Mouse (Mus musculus): Measurements from ENCODE around the gene Fgfbp1. TPM values are rescaled to one million over a fixed set of nuclear protein-coding genes. Genes with fewer than 3 reads are reported as not detected.

Fgfbp1 gene
- total and polyA plus RNA-seq, 3 experiments = not detected

DNA sequence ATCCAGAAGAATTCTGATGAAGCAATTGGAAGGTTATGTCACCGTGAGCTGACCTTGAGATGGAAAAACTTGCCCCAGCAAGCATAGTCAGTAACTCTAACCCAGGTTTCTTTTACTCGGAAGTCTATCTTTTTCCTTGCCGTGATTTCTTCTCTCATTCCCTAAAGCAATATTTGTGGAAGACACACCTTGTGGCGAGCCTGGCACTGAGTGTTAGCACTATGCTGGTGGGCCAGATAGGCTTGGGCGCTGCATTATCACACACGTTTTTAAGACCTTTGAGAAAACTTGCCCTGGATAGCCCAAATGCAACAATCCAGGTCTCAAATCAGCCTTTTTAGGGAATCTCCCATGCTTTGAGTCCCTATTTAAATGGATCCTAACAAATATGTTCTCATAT is 7.4 kb downstream of the Fgfbp1 start:
- no peaks in the 10 kb centered on the region for H3K36me3 ChIP-seq (replicated peaks in 1 of 2; ENCODE audit: control insufficient read depth in 1 of 2, insufficient read depth in 1 of 2, low read length in 1 of 2)
- TF ChIP-seq E2F4 (IDR thresholded peaks at IDR 0.05; ENCODE audit: insufficient replicate concordance, low read depth, low read length) = no peak
- no peak for TF ChIP-seq MAX (IDR thresholded peaks at IDR 0.05; ENCODE audit: low read length)
- no peak for TF ChIP-seq MEF2A (IDR thresholded peaks at IDR 0.05; ENCODE audit: borderline replicate concordance, low read depth, low read length)
- TF ChIP-seq PAX5 (IDR thresholded peaks at IDR 0.05; ENCODE audit: low read length) = no peak
- TF ChIP-seq MXI1 (IDR thresholded peaks at IDR 0.05; ENCODE audit: low read depth, low read length) = no peak
- no peak for TF ChIP-seq NELFE (IDR thresholded peaks at IDR 0.05; ENCODE audit: low read depth, low read length)
- TF ChIP-seq ELF1 (IDR thresholded peaks at IDR 0.05; ENCODE audit: low read depth, low read length) = no peak
- no peak for TF ChIP-seq ZMIZ1 (IDR thresholded peaks at IDR 0.05; ENCODE audit: low read depth, low read length)
- no peak overlapping the region for H3K4me2 ChIP-seq (ENCODE audit: insufficient read depth, low read depth, poor library complexity, severe bottlenecking)
- no peaks in the 10 kb centered on the region for H3K27me3 ChIP-seq (replicated peaks)
- peaks cover 0 to 5% of the 10 kb centered on the region in 2 experiments; a peak in 2 of 4 replicates for H3K4me1 ChIP-seq (ENCODE audit: control insufficient read depth in 1 of 2, insufficient read depth in 2 of 2)
- H3K4me3 ChIP-seq (replicated peaks in 1 of 3; ENCODE audit: low read depth in 2 of 3, low read length in 2 of 3, poor library complexity in 1 of 3) = no peak overlapping the region
- no peak overlapping the region for H3K27ac ChIP-seq (ENCODE audit: insufficient read depth, low read depth)
- no peaks in the 10 kb centered on the region for H3K79me2 ChIP-seq (replicated peaks; ENCODE audit: control insufficient read depth, extremely low read depth, insufficient read depth, poor library complexity, severe bottlenecking)
- in situ Hi-C loops (cut with MboI; ENCODE audit: low pct_ligation_motif_present, low pct_unique_long_range_greater_than_20kb, low sequenced_read_pairs) = no loop called here
- dilution Hi-C loops (cut with MboI; ENCODE audit: extremely low pct_ligation_motif_present, extremely low pct_unique_long_range_greater_than_20kb, low sequenced_read_pairs) = no loop called here
- no peaks in the 10 kb centered on the region for H3K9me3 ChIP-seq (replicated peaks; ENCODE audit: low read length)
- no peak for DNase-seq (ENCODE audit: extremely low read depth)
- H3K9ac ChIP-seq (ENCODE audit: insufficient read depth, low read depth) = no peak overlapping the region

DNA sequence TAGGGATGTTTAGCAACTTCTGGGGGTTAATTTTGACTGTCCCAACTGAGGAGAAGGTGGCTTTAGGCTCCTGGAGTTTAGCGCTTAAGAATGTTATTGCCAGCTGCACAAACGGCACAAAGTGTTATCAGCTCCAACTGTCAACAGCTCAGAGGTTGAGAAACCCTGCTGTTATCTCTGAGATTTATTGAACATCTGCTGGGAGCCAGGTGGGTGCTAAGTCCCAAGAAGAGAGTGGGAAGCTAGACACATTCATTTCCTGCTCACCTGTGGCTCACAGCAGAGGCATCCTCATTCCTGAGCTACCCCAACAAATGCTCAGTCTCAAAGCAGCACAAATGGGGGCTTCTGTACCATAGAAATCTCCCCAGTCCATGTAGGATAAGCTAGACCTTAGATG is 10.4 kb downstream of the Fgfbp1 start:
- dilution Hi-C loops (cut with MboI; ENCODE audit: extremely low pct_ligation_motif_present, extremely low pct_unique_long_range_greater_than_20kb, low sequenced_read_pairs) = no loop called here
- Histone ChIP-seq H3K4me1 (ENCODE audit: control insufficient read depth in 1 of 2, insufficient read depth in 2 of 2) (no peaks in the 10 kb centered on the region), H3K27ac (ENCODE audit: insufficient read depth, low read depth) (no peak overlapping the region), H3K36me3 (replicated peaks in 1 of 2; ENCODE audit: control insufficient read depth in 1 of 2, insufficient read depth in 1 of 2, low read length in 1 of 2) (no peaks in the 10 kb centered on the region), H3K9me3 (replicated peaks; ENCODE audit: low read length) (no peaks in the 10 kb centered on the region), H3K4me2 (ENCODE audit: insufficient read depth, low read depth, poor library complexity, severe bottlenecking) (no peak overlapping the region), H3K4me3 (replicated peaks in 1 of 3; ENCODE audit: low read depth in 2 of 3, low read length in 2 of 3, poor library complexity in 1 of 3) (no peak overlapping the region), H3K9ac (ENCODE audit: insufficient read depth, low read depth) (no peak overlapping the region), H3K27me3 (replicated peaks) (no peaks in the 10 kb centered on the region), H3K79me2 (replicated peaks; ENCODE audit: control insufficient read depth, extremely low read depth, insufficient read depth, poor library complexity, severe bottlenecking) (no peaks in the 10 kb centered on the region)
- TF ChIP-seq E2F4 (IDR thresholded peaks at IDR 0.05; ENCODE audit: insufficient replicate concordance, low read depth, low read length) = no peak
- TF ChIP-seq USF2 (conservative IDR thresholded peaks at IDR 0.05; ENCODE audit: low read depth, low read length) = no peak
- TF ChIP-seq BHLHE40 (IDR thresholded peaks at IDR 0.05; ENCODE audit: low read depth, low read length) = no peak
- no peak for TF ChIP-seq POLR2AphosphoS2 (IDR thresholded peaks at IDR 0.05; ENCODE audit: low read depth, low read length)
- TF ChIP-seq MAFK (IDR thresholded peaks at IDR 0.05; ENCODE audit: insufficient replicate concordance, low read length) = no peak
- no peak for TF ChIP-seq ZNF384 (IDR thresholded peaks at IDR 0.05; ENCODE audit: low read depth, low read length)
- no peak for TF ChIP-seq TCF12 (IDR thresholded peaks at IDR 0.05; ENCODE audit: low read depth, low read length)
- TF ChIP-seq SMC3 (IDR thresholded peaks at IDR 0.05; ENCODE audit: low read depth, low read length) = no peak
- no peak for TF ChIP-seq MAZ (IDR thresholded peaks at IDR 0.05; ENCODE audit: low read depth, low read length)
- no peak for TF ChIP-seq MYC (IDR thresholded peaks at IDR 0.05; ENCODE audit: low read depth, low read length)
- no peak for TF ChIP-seq GABPA (IDR thresholded peaks at IDR 0.05; ENCODE audit: insufficient replicate concordance, low read depth, low read length)
- no peak for TF ChIP-seq MEF2A (IDR thresholded peaks at IDR 0.05; ENCODE audit: borderline replicate concordance, low read depth, low read length)
- TF ChIP-seq TBP (conservative IDR thresholded peaks at IDR 0.05; ENCODE audit: low read depth, low read length) = no peak
- TF ChIP-seq PAX5 (IDR thresholded peaks at IDR 0.05; ENCODE audit: low read length) = no peak
- no peak for TF ChIP-seq MAX (IDR thresholded peaks at IDR 0.05; ENCODE audit: low read length)
- no peak for TF ChIP-seq NRF1 (IDR thresholded peaks at IDR 0.05; ENCODE audit: low read depth, low read length)
- TF ChIP-seq USF1 (IDR thresholded peaks at IDR 0.05; ENCODE audit: low read depth, low read length) = no peak
- no peak for TF ChIP-seq JUN (IDR thresholded peaks at IDR 0.05; ENCODE audit: insufficient read depth, low read depth, low read length)
- no peak for TF ChIP-seq RCOR1 (conservative IDR thresholded peaks at IDR 0.05; ENCODE audit: low read depth, low read length)
- no peak for DNase-seq (ENCODE audit: extremely low read depth)
- in situ Hi-C loops (cut with MboI; ENCODE audit: low pct_ligation_motif_present, low pct_unique_long_range_greater_than_20kb, low sequenced_read_pairs) = no loop called here

All from CH12.LX (cell line).